Mouse (Mus musculus) heart, adult 2 months (tissue): Measurements from ENCODE around the gene Pdgfc.

ENCODE experiments used
- CTCF ChIP-seq: fragments of 200-600 bp; IDR thresholded peaks from 2 replicates; pipeline ENCODE4 v1.8.1; 2022; ENCODE audit warnings: antibody characterized with exemption, mild to moderate bottlenecking, moderate library complexity
- EP300 ChIP-seq: fragments of 200-500 bp; IDR thresholded peaks from 2 replicates; pipeline ENCODE4 v1.6.1; 2011; ENCODE audit warnings: low read depth, low read length, control low read depth; ENCODE audit not compliant: insufficient read depth
- POLR2A ChIP-seq: fragments of 200-500 bp; IDR thresholded peaks from 2 replicates; pipeline ENCODE4 v1.6.1; 2011; ENCODE audit warnings: mild to moderate bottlenecking, low read depth, low read length, control low read depth; ENCODE audit not compliant: insufficient read depth

- TF ChIP-seq EP300 (no peak), CTCF (no peak), POLR2A (no peak)
Measured at GRCm38 (mm10) chr3:81102877-81103420, 66.7 kb downstream of the Pdgfc start.
